Comparison of ENCODE assay signal across 28 mouse cellular contexts in genomic region chr2:32533163-32533562, GRCm38 (mm10). TPM values are rescaled to one million over a fixed set of nuclear protein-coding genes. Genes with fewer than 3 reads are reported as not detected.
DNase-seq lines count a peak whose midpoint lies in the region; ATAC-seq lines count a peak whose summit lies in the region.
"Had no signal": no experiment of that assay in that cellular context is flagged by ENCODE, and none has a peak within 500 bp of the region (broad histone marks: within the 10 kb centered on the region; RNA-seq: fewer than 3 reads in every experiment).

No protein-coding gene starts in this region.

- H3K4me2 ChIP-seq in kidney, embryonic 14.5 days (replicated peaks; ENCODE audit: low read depth, low read length) = no peak overlapping the region
- H3K4me2 ChIP-seq in midbrain, embryonic 16.5 days (ENCODE audit: low read length) = no peak overlapping the region
- no peak overlapping the region for H3K4me2 ChIP-seq in midbrain, embryonic 14.5 days (ENCODE audit: low read length)
- H3K4me2 ChIP-seq in limb, embryonic 12.5 days = no peak overlapping the region
- H3K4me2 ChIP-seq: limb, embryonic 15.5 days; stomach, embryonic 15.5 days had no signal

- H3K27ac ChIP-seq in kidney, embryonic 14.5 days (ENCODE audit: low read depth, low read length) = no peak overlapping the region
- no peak overlapping the region for H3K27ac ChIP-seq in midbrain, embryonic 16.5 days (ENCODE audit: low read length)
- H3K27ac ChIP-seq in midbrain, embryonic 14.5 days (replicated peaks; ENCODE audit: low read depth, low read length) = no peak overlapping the region
- 0 out of 2 replicates have a peak overlapping the region, but pooled peaks have one; percentile 98 for H3K27ac ChIP-seq in limb, embryonic 12.5 days
- H3K27ac ChIP-seq: forebrain, embryonic 13.5 days; gastrocnemius, adult 2 months; hindbrain, embryonic 12.5 days; liver, embryonic 14.5 days; stomach, embryonic 15.5 days had no signal

- H3K9ac ChIP-seq in kidney, embryonic 14.5 days (ENCODE audit: low read depth, low read length) = 0 out of 2 replicates have a peak overlapping the region, but pooled peaks have one; percentile 25
- H3K9ac ChIP-seq in midbrain, embryonic 16.5 days (ENCODE audit: low read depth, low read length) = 0 out of 2 replicates have a peak overlapping the region, but pooled peaks have one; percentile 16
- H3K9ac ChIP-seq in midbrain, embryonic 14.5 days (replicated peaks; ENCODE audit: low read length) = no peak overlapping the region
- H3K9ac ChIP-seq in limb, embryonic 12.5 days (replicated peaks) = no peak overlapping the region
- H3K9ac ChIP-seq: embryonic facial prominence, embryonic 12.5 days; forebrain, embryonic 13.5 days; hindbrain, embryonic 12.5 days; limb, embryonic 15.5 days; liver, embryonic 14.5 days; stomach, embryonic 15.5 days had no signal

- no peak for ATAC-seq in kidney, embryonic 14.5 days (ENCODE audit: low FRiP score, low TSS enrichment)
- no peak for ATAC-seq in midbrain, embryonic 16.5 days
- no peak for ATAC-seq in midbrain, embryonic 14.5 days (ENCODE audit: low FRiP score, low TSS enrichment)
- ATAC-seq in limb, embryonic 12.5 days (ENCODE audit: insufficient number of reproducible peaks, insufficient read depth, low FRiP score, low TSS enrichment, low read depth) = no peak
- no peak for ATAC-seq in monocyte, adult 5-6 weeks (replicated peaks; ENCODE audit: insufficient number of reproducible peaks, low FRiP score, low TSS enrichment, poor library complexity, severe bottlenecking)
- ATAC-seq: CD4-positive, CD25-positive, alpha-beta regulatory T cell, adult 4 months; forebrain, embryonic 13.5 days; Patski had no signal

- H3K36me3 ChIP-seq in kidney, embryonic 14.5 days (ENCODE audit: control insufficient read depth, insufficient read depth, low read length) = no peaks in the 10 kb centered on the region
- no peaks in the 10 kb centered on the region for H3K36me3 ChIP-seq in midbrain, embryonic 16.5 days (ENCODE audit: control insufficient read depth, insufficient read depth, low read length)
- no peaks in the 10 kb centered on the region for H3K36me3 ChIP-seq in midbrain, embryonic 14.5 days (ENCODE audit: control insufficient read depth, insufficient read depth, low read length)
- no peaks in the 10 kb centered on the region for H3K36me3 ChIP-seq in limb, embryonic 12.5 days
- H3K36me3 ChIP-seq: embryonic facial prominence, embryonic 12.5 days; hindbrain, embryonic 12.5 days; limb, embryonic 15.5 days; neural tube, embryonic 13.5 days; stomach, embryonic 15.5 days had no signal

- H3K9me3 ChIP-seq in kidney, embryonic 14.5 days (ENCODE audit: control insufficient read depth, low read length) = no peaks in the 10 kb centered on the region
- H3K9me3 ChIP-seq in midbrain, embryonic 16.5 days (replicated peaks; ENCODE audit: control insufficient read depth, low read length, poor library complexity, severe bottlenecking) = no peaks in the 10 kb centered on the region
- no peaks in the 10 kb centered on the region for H3K9me3 ChIP-seq in midbrain, embryonic 14.5 days (ENCODE audit: control insufficient read depth, low read length)
- H3K9me3 ChIP-seq in limb, embryonic 12.5 days = no peaks in the 10 kb centered on the region
- H3K9me3 ChIP-seq: embryonic facial prominence, embryonic 12.5 days; forebrain, embryonic 13.5 days; hindbrain, embryonic 12.5 days; limb, embryonic 15.5 days; neural tube, embryonic 13.5 days; stomach, embryonic 15.5 days had no signal

- peak; percentile 35 for DNase-seq in cerebellum, adult 9-11 months
- DNase-seq in cerebellum, adult 11-12 months = no peak
- DNase-seq in kidney, adult 18-20 months = no peak
- no peak for DNase-seq in midbrain, embryonic 14.5 days
- DNase-seq: adrenal gland, adult 2 months; cerebellum, adult 8-10 months; gastrocnemius, adult 2 months; heart, postnatal 10 days; kidney, adult 9 months; layer of hippocampus, adult 9-11 months; lung, postnatal 4 days; right cerebral cortex, postnatal 4 days; thymus, postnatal 36 days had no signal

- 67% methylated on average over 2 of the region's 2 CpGs for WGBS in kidney, embryonic 14.5 days
- 91% methylated on average over 2 of the region's 2 CpGs for WGBS in midbrain, embryonic 16.5 days
- 92% methylated on average over 2 of the region's 2 CpGs for WGBS in midbrain, embryonic 14.5 days
- 81% methylated on average over 2 of the region's 2 CpGs for WGBS in limb, embryonic 12.5 days

- H3K27me3 ChIP-seq in kidney, embryonic 14.5 days (ENCODE audit: control insufficient read depth, insufficient read depth, low read length) = no peaks in the 10 kb centered on the region
- no peaks in the 10 kb centered on the region for H3K27me3 ChIP-seq in midbrain, embryonic 16.5 days (ENCODE audit: control insufficient read depth, insufficient read depth, low read depth, low read length)
- H3K27me3 ChIP-seq in midbrain, embryonic 14.5 days (ENCODE audit: control insufficient read depth, insufficient read depth, low read length) = no peaks in the 10 kb centered on the region
- no peaks in the 10 kb centered on the region for H3K27me3 ChIP-seq in limb, embryonic 12.5 days
- H3K27me3 ChIP-seq: embryonic facial prominence, embryonic 12.5 days; forebrain, embryonic 13.5 days; hindbrain, embryonic 12.5 days; limb, embryonic 15.5 days; neural tube, embryonic 13.5 days; Patski; stomach, embryonic 15.5 days had no signal

- H3K4me1 ChIP-seq in kidney, embryonic 14.5 days (ENCODE audit: control insufficient read depth, insufficient read depth, low read length) = peaks cover 35% of the 10 kb centered on the region
- H3K4me1 ChIP-seq in midbrain, embryonic 16.5 days (ENCODE audit: control insufficient read depth, insufficient read depth, low read length) = peaks cover 27% of the 10 kb centered on the region
- peaks cover 29% of the 10 kb centered on the region for H3K4me1 ChIP-seq in midbrain, embryonic 14.5 days (ENCODE audit: control insufficient read depth, insufficient read depth, low read length)
- peaks cover 35% of the 10 kb centered on the region for H3K4me1 ChIP-seq in limb, embryonic 12.5 days (replicated peaks)

- no peak overlapping the region for H3K4me3 ChIP-seq in kidney, embryonic 14.5 days (ENCODE audit: low read length)
- no peak overlapping the region for H3K4me3 ChIP-seq in midbrain, embryonic 16.5 days (ENCODE audit: low read depth, low read length)
- H3K4me3 ChIP-seq in midbrain, embryonic 14.5 days (replicated peaks; ENCODE audit: low read depth, low read length) = no peak overlapping the region
- no peak overlapping the region for H3K4me3 ChIP-seq in limb, embryonic 12.5 days (replicated peaks)
- H3K4me3 ChIP-seq: embryonic facial prominence, embryonic 12.5 days; forebrain, embryonic 13.5 days; gastrocnemius, adult 2 months; hindbrain, embryonic 12.5 days; limb, embryonic 15.5 days; neural tube, embryonic 13.5 days; stomach, embryonic 15.5 days had no signal

RNA-seq across cellular contexts. Expression of gene Fam102a, which starts 2.0 kb away (rescaled TPM):
- polyA plus RNA-seq in kidney, embryonic 14.5 days (2014; fragmentation: Nextera tagmentation; extraction: Ambion mirVana) = 12.2 and 16.9 TPM in 2 replicates
- polyA plus RNA-seq in midbrain, embryonic 16.5 days (2015; fragmentation: Nextera tagmentation; extraction: Ambion mirVana) = 5.0 and 5.9 TPM in 2 replicates
- 6.9 and 7.8 TPM in 2 replicates for polyA plus RNA-seq in midbrain, embryonic 14.5 days (2014; fragmentation: Nextera tagmentation; extraction: Ambion mirVana)
- polyA plus RNA-seq in limb, embryonic 12.5 days (2016; fragmentation: Nextera tagmentation; extraction: Ambion mirVana) = 12.3 and 16.0 TPM in 2 replicates
- 16.5 to 33.7 TPM (median 17.8 TPM) in 3 replicates for total RNA-seq in monocyte, adult 5-6 weeks (2017)

RNA-seq across cellular contexts. Expression of gene Dpm2, which starts 37.5 kb away (rescaled TPM):
- 105 and 126 TPM in 2 replicates for polyA plus RNA-seq in kidney, embryonic 14.5 days (2014; fragmentation: Nextera tagmentation; extraction: Ambion mirVana)
- polyA plus RNA-seq in midbrain, embryonic 16.5 days (2015; fragmentation: Nextera tagmentation; extraction: Ambion mirVana) = 136 TPM in 2 replicates
- polyA plus RNA-seq in midbrain, embryonic 14.5 days (2014; fragmentation: Nextera tagmentation; extraction: Ambion mirVana) = 138 and 165 TPM in 2 replicates
- 99.3 and 99.7 TPM in 2 replicates for polyA plus RNA-seq in limb, embryonic 12.5 days (2016; fragmentation: Nextera tagmentation; extraction: Ambion mirVana)
- total RNA-seq in monocyte, adult 5-6 weeks (2017) = 17.1 to 48.6 TPM (median 38.2 TPM) in 3 replicates

RNA-seq across cellular contexts. Expression of gene Pip5kl1, which starts 41.4 kb away (rescaled TPM):
- 1.8 and 2.3 TPM in 2 replicates for polyA plus RNA-seq in kidney, embryonic 14.5 days (2014; fragmentation: Nextera tagmentation; extraction: Ambion mirVana)
- polyA plus RNA-seq in midbrain, embryonic 16.5 days (2015; fragmentation: Nextera tagmentation; extraction: Ambion mirVana) = 14.5 and 17.1 TPM in 2 replicates
- polyA plus RNA-seq in midbrain, embryonic 14.5 days (2014; fragmentation: Nextera tagmentation; extraction: Ambion mirVana) = 7.1 and 11.5 TPM in 2 replicates
- 3.9 and 5.4 TPM in 2 replicates for polyA plus RNA-seq in limb, embryonic 12.5 days (2016; fragmentation: Nextera tagmentation; extraction: Ambion mirVana)
- total RNA-seq in monocyte, adult 5-6 weeks (2017) = 2.5 TPM in 1 of 3 replicates, not detected in the others
- total RNA-seq: gastrocnemius, adult 2 months; gastrocnemius, postnatal 4 days; heart, postnatal 10 days had no signal
- polyA plus RNA-seq: CD4-positive, CD25-positive, alpha-beta regulatory T cell, adult 4 months had no signal

RNA-seq across cellular contexts. Expression of gene 9430097D07Rik, which starts 42.3 kb away (rescaled TPM):
- 0.14 TPM in 1 of 2 replicates, not detected in the other for polyA plus RNA-seq in kidney, embryonic 14.5 days (2014; fragmentation: Nextera tagmentation; extraction: Ambion mirVana)
- 0.52 and 1.1 TPM in 2 replicates for polyA plus RNA-seq in midbrain, embryonic 16.5 days (2015; fragmentation: Nextera tagmentation; extraction: Ambion mirVana)
- polyA plus RNA-seq in midbrain, embryonic 14.5 days (2014; fragmentation: Nextera tagmentation; extraction: Ambion mirVana) = 0.29 and 1.3 TPM in 2 replicates
- polyA plus RNA-seq in limb, embryonic 12.5 days (2016; fragmentation: Nextera tagmentation; extraction: Ambion mirVana) = 0.55 TPM in 1 of 2 replicates, not detected in the other
- not detected in 3 replicates for total RNA-seq in monocyte, adult 5-6 weeks (2017)
- total RNA-seq: adrenal gland, adult 2 months; gastrocnemius, adult 2 months; gastrocnemius, postnatal 4 days; heart, postnatal 10 days had no signal
- polyA plus RNA-seq: adrenal gland, adult 2 months; CD4-positive, CD25-positive, alpha-beta regulatory T cell, adult 4 months; limb, embryonic 15.5 days; lung, embryonic 16.5 days had no signal

RNA-seq across cellular contexts. Expression of gene St6galnac4, which starts 53.7 kb away (rescaled TPM):
- polyA plus RNA-seq in kidney, embryonic 14.5 days (2014; fragmentation: Nextera tagmentation; extraction: Ambion mirVana) = 15.6 and 20.0 TPM in 2 replicates
- polyA plus RNA-seq in midbrain, embryonic 16.5 days (2015; fragmentation: Nextera tagmentation; extraction: Ambion mirVana) = 33.4 and 39.0 TPM in 2 replicates
- 20.1 and 24.8 TPM in 2 replicates for polyA plus RNA-seq in midbrain, embryonic 14.5 days (2014; fragmentation: Nextera tagmentation; extraction: Ambion mirVana)
- polyA plus RNA-seq in limb, embryonic 12.5 days (2016; fragmentation: Nextera tagmentation; extraction: Ambion mirVana) = 29.8 and 29.9 TPM in 2 replicates
- total RNA-seq in monocyte, adult 5-6 weeks (2017) = 18.7 to 29.4 TPM (median 21.7 TPM) in 3 replicates

Comparison
In these comparisons a context has a peak if more than half of its experiments do, and no peak if none do; other contexts are left out.
1. H3K9ac ChIP-seq: peak in kidney, embryonic 14.5 days (single experiment) and midbrain, embryonic 16.5 days (single experiment); none in midbrain, embryonic 14.5 days (single experiment) and limb, embryonic 12.5 days (single experiment).